Mouse (Mus musculus) E14TG2a.4 (cell line): ENCODE results near the gene Il1f5.

Experiments
- H3K27me3 ChIP-seq: 2 replicates; pipeline ENCODE4 v1.6.1; 2014; ENCODE audit warnings: low read length, control low read depth; ENCODE audit not compliant: insufficient read depth
- H3K36me3 ChIP-seq: 2 replicates; pipeline ENCODE4 v1.6.1; 2014; ENCODE audit warnings: low read length, control low read depth; ENCODE audit not compliant: insufficient read depth
- H3K4me1 ChIP-seq: replicated peaks from 2 replicates; pipeline ENCODE4 v1.6.1; 2014; ENCODE audit warnings: low read depth, low read length, control low read depth
- H3K4me3 ChIP-seq: replicated peaks from 2 replicates; pipeline ENCODE4 v1.5.1; 2014; ENCODE audit warnings: mild to moderate bottlenecking, low read length
- H3K9me3 ChIP-seq: 2 replicates; pipeline ENCODE4 v1.6.1; 2014; ENCODE audit warnings: low read length, control low read depth
- CTCF ChIP-seq: conservative IDR thresholded peaks from 2 replicates; pipeline ENCODE4 v1.5.1; 2014; ENCODE audit warnings: low read length
- NANOG ChIP-seq: IDR thresholded peaks from 2 replicates; pipeline ENCODE4 v1.6.1; 2014; ENCODE audit warnings: borderline replicate concordance, low read length, mixed read lengths
- POU5F1 ChIP-seq: IDR thresholded peaks from 2 replicates; pipeline ENCODE4 v1.6.1; 2014; ENCODE audit warnings: low read length, borderline replicate concordance

Gene Il1f5

DNA sequence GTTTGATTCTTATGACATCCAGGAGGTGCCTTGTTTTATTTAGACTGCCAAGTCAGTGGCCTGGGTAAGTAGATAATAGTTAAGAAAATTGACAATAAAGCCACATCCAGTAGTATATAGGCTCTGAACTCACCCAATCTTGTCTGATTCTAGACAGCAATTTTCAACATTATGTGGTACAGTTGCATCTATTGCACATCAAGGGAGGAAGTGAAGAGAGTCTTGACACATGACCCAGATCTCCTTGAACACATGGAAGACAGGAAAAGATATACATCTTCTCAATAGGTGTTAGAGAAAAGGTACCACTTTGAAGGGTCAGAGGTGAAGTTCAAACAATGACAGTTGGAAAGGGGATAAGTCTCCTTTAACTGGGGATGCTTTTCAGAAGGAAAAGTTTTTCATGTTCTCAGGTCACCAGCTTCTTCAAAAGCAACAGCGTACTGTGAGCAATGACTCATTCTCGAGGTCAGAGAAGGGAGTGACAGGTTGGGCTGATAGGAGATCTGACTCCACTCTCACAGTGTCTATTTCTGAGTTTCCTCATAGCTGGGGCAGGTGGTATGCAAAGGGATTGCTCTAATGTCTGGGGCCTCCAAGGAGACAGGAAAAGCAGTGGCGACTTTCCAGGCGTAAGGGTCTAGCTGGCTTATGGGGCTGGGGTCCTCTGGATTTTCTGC lies 41.3 kb downstream of the Il1f5 start:
- peaks cover 7% of the 10 kb centered on the region; the same call in 1 of the 2 replicates for H3K9me3 ChIP-seq
- H3K4me3 ChIP-seq, result no peak overlapping the region
- TF ChIP-seq NANOG (no peak), CTCF (no peak), POU5F1 (no peak)
- no peaks in the 10 kb centered on the region for H3K36me3 ChIP-seq
- H3K27me3 ChIP-seq, result no peaks in the 10 kb centered on the region
- H3K4me1 ChIP-seq, result no peaks in the 10 kb centered on the region
